Mouse (Mus musculus) spleen, embryonic (tissue): ENCODE data around the gene Hdac7.

Experiments
- CTCF ChIA-PET: fragments of 350-600 bp; sonication (Branson Sonifier 250); formaldehyde crosslinking; loops from one replicate; lab custom pipeline; 2022; lab: Charles Lee

Gene Hdac7

GRCm38 (mm10) chr15:97858431-97858830 lies 14.1 kb upstream of the Hdac7 start:
- CTCF ChIA-PET = no interaction called here

GRCm38 (mm10) chr15:97854551-97854950 lies 10.2 kb upstream of the Hdac7 start:
- CTCF ChIA-PET = interaction anchor here (0.5 to 0.6 kb wide), 2 partner anchors 30 to 193 kb away, joined by 3 to 4 read pairs; no protein-coding TSS in a partner anchor

GRCm38 (mm10) chr15:97854059-97854458 lies 9.8 kb upstream of the Hdac7 start:
- CTCF ChIA-PET = interaction anchor here (0.6 kb wide), 1 partner anchor 29 kb away, joined by 4 read pairs; no protein-coding TSS in a partner anchor

GRCm38 (mm10) chr15:97852291-97852690 lies 8.0 kb upstream of the Hdac7 start:
- CTCF ChIA-PET = no interaction called here

GRCm38 (mm10) chr15:97851011-97851410 lies 6.7 kb upstream of the Hdac7 start:
- CTCF ChIA-PET = interaction anchor here (0.8 to 1.7 kb wide), 5 partner anchors 22 to 100 kb away, joined by 3 to 6 read pairs (median 4); no protein-coding TSS in a partner anchor

GRCm38 (mm10) chr15:97850441-97850840 lies 6.1 kb upstream of the Hdac7 start:
- CTCF ChIA-PET = interaction anchor here (0.8 to 1.7 kb wide), 5 partner anchors 21 to 99 kb away, joined by 3 to 6 read pairs (median 4); no protein-coding TSS in a partner anchor

- CTCF ChIA-PET = interaction anchor here (0.6 to 1.9 kb wide), 9 partner anchors 12 to 108 kb away, joined by 3 to 11 read pairs (median 4); no protein-coding TSS in a partner anchor
Observed at GRCm38 (mm10) chr15:97849116-97849911, 5.0 kb upstream of the Hdac7 start.

GRCm38 (mm10) chr15:97847866-97848265 lies 3.6 kb upstream of the Hdac7 start:
- CTCF ChIA-PET = no interaction called here

GRCm38 (mm10) chr15:97847285-97847684 lies 3.0 kb upstream of the Hdac7 start:
- CTCF ChIA-PET = no interaction called here

GRCm38 (mm10) chr15:97846121-97846882 lies 2.0 kb upstream of the Hdac7 start:
- CTCF ChIA-PET = interaction anchor here (1.1 kb wide), 1 partner anchor 22 kb away, joined by 3 read pairs; no protein-coding TSS in a partner anchor

GRCm38 (mm10) chr15:97843247-97843651 lies 1.1 kb downstream of the Hdac7 start:
- CTCF ChIA-PET = interaction anchor here (0.6 kb wide), 1 partner anchor 31 kb away, joined by 3 read pairs; no protein-coding TSS in a partner anchor

GRCm38 (mm10) chr15:97842058-97842457 lies 2.2 kb downstream of the Hdac7 start:
- CTCF ChIA-PET = interaction anchor here (0.7 kb wide), 1 partner anchor 25 kb away, joined by 3 read pairs; no protein-coding TSS in a partner anchor

- CTCF ChIA-PET = no interaction called here
Observed at GRCm38 (mm10) chr15:97841383-97841782, 2.9 kb downstream of the Hdac7 start.

- CTCF ChIA-PET = interaction anchor here (0.9 to 1.0 kb wide), 3 partner anchors 11 to 15 kb away, joined by 3 read pairs; no protein-coding TSS in a partner anchor
Observed at GRCm38 (mm10) chr15:97840781-97841180, 3.5 kb downstream of the Hdac7 start.

GRCm38 (mm10) chr15:97839991-97840455 lies 4.3 kb downstream of the Hdac7 start:
- CTCF ChIA-PET = interaction anchor here (0.9 to 1.0 kb wide), 3 partner anchors 10 to 14 kb away, joined by 3 read pairs; no protein-coding TSS in a partner anchor

GRCm38 (mm10) chr15:97839473-97839872 lies 4.8 kb downstream of the Hdac7 start:
- CTCF ChIA-PET = interaction anchor here (0.6 kb wide), 1 partner anchor 255 kb away, joined by 3 read pairs; no protein-coding TSS in a partner anchor

- CTCF ChIA-PET = interaction anchor here (0.6 kb wide), 1 partner anchor 255 kb away, joined by 3 read pairs; no protein-coding TSS in a partner anchor
Observed at GRCm38 (mm10) chr15:97839012-97839411, 5.3 kb downstream of the Hdac7 start.

- CTCF ChIA-PET = no interaction called here
Observed at GRCm38 (mm10) chr15:97838395-97838794, 5.9 kb downstream of the Hdac7 start.

- CTCF ChIA-PET = interaction anchor here (0.8 kb wide), 1 partner anchor 11 kb away, joined by 4 read pairs; no protein-coding TSS in a partner anchor
Observed at GRCm38 (mm10) chr15:97837491-97838061, 6.7 kb downstream of the Hdac7 start.

- CTCF ChIA-PET = interaction anchor here (0.6 to 0.8 kb wide), 2 partner anchors 12 to 18 kb away, joined by 4 to 6 read pairs; no protein-coding TSS in a partner anchor
Observed at GRCm38 (mm10) chr15:97836894-97837247, 7.4 kb downstream of the Hdac7 start.
